Mouse (Mus musculus): ENCODE data around the gene Pxdn. TPM values are rescaled to one million over a fixed set of nuclear protein-coding genes. Genes with fewer than 3 reads are reported as not detected.

Pxdn gene
- total and polyA plus RNA-seq, 3 experiments, result 0.04 to 0.21 (median 0.14) TPM

DNA sequence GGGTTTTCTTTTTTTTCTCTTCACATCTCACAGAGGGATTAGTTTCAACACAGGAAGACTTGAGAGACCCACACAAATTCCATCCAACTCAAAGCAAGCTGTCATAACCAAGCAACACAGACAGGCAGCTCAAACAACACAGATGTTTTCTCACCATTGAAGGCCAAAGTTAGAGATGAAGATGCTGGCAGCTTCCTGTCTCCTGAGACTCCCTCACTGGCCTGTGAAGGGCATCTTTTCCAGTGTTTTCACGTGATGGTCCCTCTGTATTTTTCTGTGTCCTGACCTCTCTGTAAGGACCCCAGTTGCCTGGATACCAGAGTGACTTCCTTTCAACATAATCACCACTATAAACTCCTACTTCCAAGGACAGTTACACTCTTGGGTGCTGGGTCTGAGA, 98.0 kb downstream of the Pxdn start:
- Histone ChIP-seq H3K4me1 (ENCODE audit: control insufficient read depth in 1 of 2, insufficient read depth in 2 of 2) (peaks cover 0 to 32% of the 10 kb centered on the region in 2 experiments; a peak in 2 of 4 replicates), H3K79me2 (replicated peaks; ENCODE audit: control insufficient read depth, extremely low read depth, insufficient read depth, poor library complexity, severe bottlenecking) (no peaks in the 10 kb centered on the region), H3K27ac (ENCODE audit: insufficient read depth, low read depth) (no peak overlapping the region), H3K36me3 (replicated peaks in 1 of 2; ENCODE audit: control insufficient read depth in 1 of 2, insufficient read depth in 1 of 2, low read length in 1 of 2) (no peaks in the 10 kb centered on the region), H3K9me3 (replicated peaks; ENCODE audit: low read length) (no peaks in the 10 kb centered on the region), H3K4me3 (replicated peaks in 1 of 3; ENCODE audit: low read depth in 2 of 3, low read length in 2 of 3, poor library complexity in 1 of 3) (no peak overlapping the region), H3K9ac (ENCODE audit: insufficient read depth, low read depth) (no peak overlapping the region), H3K4me2 (ENCODE audit: insufficient read depth, low read depth, poor library complexity, severe bottlenecking) (no peak overlapping the region), H3K27me3 (replicated peaks) (no peaks in the 10 kb centered on the region)
- no peak for DNase-seq (ENCODE audit: extremely low read depth)
- no peak for TF ChIP-seq GABPA (IDR thresholded peaks at IDR 0.05; ENCODE audit: insufficient replicate concordance, low read depth, low read length)
- TF ChIP-seq RCOR1 (conservative IDR thresholded peaks at IDR 0.05; ENCODE audit: low read depth, low read length), result no peak
- TF ChIP-seq MAZ (IDR thresholded peaks at IDR 0.05; ENCODE audit: low read depth, low read length), result no peak
- TF ChIP-seq POLR2AphosphoS2 (IDR thresholded peaks at IDR 0.05; ENCODE audit: low read depth, low read length), result no peak
- in situ Hi-C loops (cut with MboI; ENCODE audit: low pct_ligation_motif_present, low pct_unique_long_range_greater_than_20kb, low sequenced_read_pairs) (loop anchor here (5.0 kb wide), 1 partner anchor 128 kb away; no protein-coding TSS in a partner anchor), dilution Hi-C loops (cut with MboI; ENCODE audit: extremely low pct_ligation_motif_present, extremely low pct_unique_long_range_greater_than_20kb, low sequenced_read_pairs) (no loop called here)

DNA sequence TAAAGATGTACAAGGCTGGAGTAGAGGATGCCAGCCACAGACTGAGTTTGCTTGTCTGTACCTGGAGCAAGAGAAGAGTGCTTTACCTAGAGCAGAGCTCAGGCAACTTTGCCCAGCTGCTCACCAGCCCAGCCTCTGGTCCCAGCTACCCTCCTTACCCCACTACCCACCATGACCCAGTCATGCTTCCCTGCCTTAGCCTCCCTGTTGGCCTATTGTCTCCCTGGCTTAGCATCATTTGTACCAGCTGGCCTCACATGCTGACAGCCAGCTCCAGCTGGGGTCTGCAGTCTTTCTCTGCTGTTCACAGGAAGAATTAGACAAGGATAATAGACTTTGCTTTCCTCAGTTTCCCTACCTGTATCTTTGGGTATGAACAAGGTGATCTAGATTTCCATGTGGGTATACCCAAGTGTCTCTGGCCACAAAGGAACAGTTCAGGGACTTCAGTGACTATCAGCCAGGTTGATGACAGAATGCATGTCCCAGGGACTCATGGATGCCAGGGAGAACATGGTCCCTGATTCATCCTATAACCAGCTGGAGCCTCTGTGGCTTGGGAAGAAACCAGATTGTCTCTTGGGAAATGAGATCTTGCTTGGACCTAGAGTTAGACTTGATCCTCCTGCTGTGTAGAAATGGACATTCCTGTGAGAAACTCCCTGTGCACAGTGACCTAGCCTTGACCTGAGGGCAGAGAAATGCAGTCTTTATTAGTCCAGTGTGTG, 98.6 kb downstream of the Pxdn start:
- H3K27me3 ChIP-seq (replicated peaks), result no peaks in the 10 kb centered on the region
- no peaks in the 10 kb centered on the region for H3K79me2 ChIP-seq (replicated peaks; ENCODE audit: control insufficient read depth, extremely low read depth, insufficient read depth, poor library complexity, severe bottlenecking)
- H3K27ac ChIP-seq (ENCODE audit: insufficient read depth, low read depth), result no peak overlapping the region
- H3K36me3 ChIP-seq (replicated peaks in 1 of 2; ENCODE audit: control insufficient read depth in 1 of 2, insufficient read depth in 1 of 2, low read length in 1 of 2), result no peaks in the 10 kb centered on the region
- no peaks in the 10 kb centered on the region for H3K9me3 ChIP-seq (replicated peaks; ENCODE audit: low read length)
- H3K4me3 ChIP-seq (replicated peaks in 1 of 3; ENCODE audit: low read depth in 2 of 3, low read length in 2 of 3, poor library complexity in 1 of 3), result no peak overlapping the region
- H3K4me1 ChIP-seq (ENCODE audit: control insufficient read depth in 1 of 2, insufficient read depth in 2 of 2), result peaks cover 0 to 32% of the 10 kb centered on the region in 2 experiments; a peak in 2 of 4 replicates
- in situ Hi-C loops (cut with MboI; ENCODE audit: low pct_ligation_motif_present, low pct_unique_long_range_greater_than_20kb, low sequenced_read_pairs) (loop anchor here (5.0 kb wide), 1 partner anchor 129 kb away; no protein-coding TSS in a partner anchor), dilution Hi-C loops (cut with MboI; ENCODE audit: extremely low pct_ligation_motif_present, extremely low pct_unique_long_range_greater_than_20kb, low sequenced_read_pairs) (no loop called here)
- H3K9ac ChIP-seq (ENCODE audit: insufficient read depth, low read depth), result no peak overlapping the region
- no peak for DNase-seq (ENCODE audit: extremely low read depth)
- no peak for TF ChIP-seq JUN (IDR thresholded peaks at IDR 0.05; ENCODE audit: insufficient read depth, low read depth, low read length)
- TF ChIP-seq SMC3 (IDR thresholded peaks at IDR 0.05; ENCODE audit: low read depth, low read length), result no peak
- no peak for TF ChIP-seq GABPA (IDR thresholded peaks at IDR 0.05; ENCODE audit: insufficient replicate concordance, low read depth, low read length)
- TF ChIP-seq EP300 (IDR thresholded peaks at IDR 0.05; ENCODE audit: low read length), result no peak
- TF ChIP-seq CTCF (conservative IDR thresholded peaks at IDR 0.05 in 1 of 2, IDR thresholded peaks at IDR 0.05 in 1 of 2; ENCODE audit: low read depth in 2 of 2, low read length in 2 of 2), result no peak
- TF ChIP-seq ZNF384 (IDR thresholded peaks at IDR 0.05; ENCODE audit: low read depth, low read length), result no peak
- no peak for TF ChIP-seq PAX5 (IDR thresholded peaks at IDR 0.05; ENCODE audit: low read length)
- no peak for TF ChIP-seq ZC3H11A (IDR thresholded peaks at IDR 0.05; ENCODE audit: low read depth, low read length)
- TF ChIP-seq USF2 (conservative IDR thresholded peaks at IDR 0.05; ENCODE audit: low read depth, low read length), result no peak
- no peak for TF ChIP-seq ZKSCAN1 (IDR thresholded peaks at IDR 0.05; ENCODE audit: borderline replicate concordance, low read depth, low read length)
- no peak for TF ChIP-seq MAX (IDR thresholded peaks at IDR 0.05; ENCODE audit: low read length)
- TF ChIP-seq NELFE (IDR thresholded peaks at IDR 0.05; ENCODE audit: low read depth, low read length), result no peak
- TF ChIP-seq JUND (conservative IDR thresholded peaks at IDR 0.05; ENCODE audit: low read depth, low read length), result no peak
- no peak for TF ChIP-seq TCF12 (IDR thresholded peaks at IDR 0.05; ENCODE audit: low read depth, low read length)
- TF ChIP-seq BHLHE40 (IDR thresholded peaks at IDR 0.05; ENCODE audit: low read depth, low read length), result no peak
- no peak overlapping the region for H3K4me2 ChIP-seq (ENCODE audit: insufficient read depth, low read depth, poor library complexity, severe bottlenecking)

Measured in CH12.LX (cell line).